Mouse (Mus musculus) embryonic fibroblast, embryonic 13.5 days (primary cell): ENCODE results near the gene Irf2bpl. TPM values are rescaled to one million over a fixed set of nuclear protein-coding genes. Genes with fewer than 3 reads are reported as not detected.

Source experiments
- H3K27ac ChIP-seq: 2 replicates; pipeline ENCODE4 v1.5.1; 2012; ENCODE audit warnings: low read length, control low read depth, inconsistent platforms; ENCODE audit not compliant: insufficient read depth
- H3K4me1 ChIP-seq: 2 replicates; pipeline ENCODE4 v1.6.1; 2011; ENCODE audit warnings: low read length; ENCODE audit not compliant: control insufficient read depth, insufficient read depth
- H3K4me3 ChIP-seq: 2 replicates; pipeline ENCODE4 v1.5.1; 2011; ENCODE audit warnings: mild to moderate bottlenecking, control low read depth, low read length; ENCODE audit not compliant: insufficient read depth
- CTCF ChIP-seq: IDR thresholded peaks from 2 replicates; pipeline ENCODE4 v1.5.1; 2011; ENCODE audit warnings: mild to moderate bottlenecking, control low read depth, low read length, moderate library complexity, borderline replicate concordance; ENCODE audit not compliant: insufficient read depth
- POLR2A ChIP-seq: IDR thresholded peaks from 2 replicates; pipeline ENCODE4 v1.6.1; 2011; ENCODE audit warnings: low read depth, mild to moderate bottlenecking, control low read depth, low read length, moderate library complexity
- polyA plus RNA-seq: library from polyadenylated mRNA; stranded (reverse); fragments of >200 nt; gene quantifications from 2 replicates; pipeline ENCODE4 v1.2.4, GENCODE M21; 2011; ENCODE audit warnings: low read depth; ENCODE audit not compliant: missing spikeins, insufficient read length

Irf2bpl gene
- polyA plus RNA-seq, 1 experiment, result 36.4 TPM

GRCm38 (mm10) chr12:86915617-86916016 is 31.0 kb upstream of the Irf2bpl start:
- H3K4me3 ChIP-seq, result no peak overlapping the region
- no peak for TF ChIP-seq POLR2A
- no peaks in the 10 kb centered on the region for H3K4me1 ChIP-seq
- no peak overlapping the region for H3K27ac ChIP-seq

- TF ChIP-seq CTCF, result no peak
- TF ChIP-seq POLR2A, result no peak
- H3K4me3 ChIP-seq, result no peak overlapping the region
- H3K4me1 ChIP-seq, result no peaks in the 10 kb centered on the region
- no peak overlapping the region for H3K27ac ChIP-seq
Observed at GRCm38 (mm10) chr12:86914756-86915155, 30.2 kb upstream of the Irf2bpl start.

DNA sequence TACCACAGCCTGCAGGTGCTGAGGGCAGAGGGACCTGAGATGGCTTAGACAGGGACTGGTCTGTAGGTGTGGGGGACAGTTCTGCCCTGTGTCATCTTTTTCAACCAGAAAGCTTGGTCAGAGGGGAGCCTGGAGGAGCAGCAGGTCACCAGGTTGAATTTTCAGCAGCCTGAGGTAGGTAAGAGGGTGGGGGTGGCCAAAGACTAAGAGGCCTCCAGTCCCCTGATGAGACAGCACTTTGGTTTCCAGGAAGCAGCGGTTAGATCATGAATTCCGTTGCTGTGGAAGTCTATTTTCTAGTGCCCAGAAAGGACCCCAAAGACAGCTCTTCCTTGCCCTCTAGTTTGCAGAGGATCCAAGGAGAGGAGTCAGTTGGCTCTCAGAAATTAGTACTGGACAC is 29.8 kb upstream of the Irf2bpl start:
- no peaks in the 10 kb centered on the region for H3K4me1 ChIP-seq
- H3K4me3 ChIP-seq, result no peak overlapping the region
- no peak for TF ChIP-seq POLR2A
- TF ChIP-seq CTCF, result no peak
- H3K27ac ChIP-seq, result no peak overlapping the region

- Histone ChIP-seq H3K27ac (no peak overlapping the region), H3K4me1 (no peaks in the 10 kb centered on the region), H3K4me3 (no peak overlapping the region)
- TF ChIP-seq CTCF (no peak), POLR2A (no peak)
Observed at GRCm38 (mm10) chr12:86912335-86913093, 27.9 kb upstream of the Irf2bpl start.

GRCm38 (mm10) chr12:86911482-86911931 is 26.9 kb upstream of the Irf2bpl start:
- TF ChIP-seq POLR2A (no peak), CTCF (no peak)
- H3K4me3 ChIP-seq, result no peak overlapping the region
- no peak overlapping the region for H3K27ac ChIP-seq
- H3K4me1 ChIP-seq, result no peaks in the 10 kb centered on the region

GRCm38 (mm10) chr12:86906395-86906794 is 21.8 kb upstream of the Irf2bpl start:
- no peaks in the 10 kb centered on the region for H3K4me1 ChIP-seq
- no peak for TF ChIP-seq POLR2A
- peak; percentile 83 for TF ChIP-seq CTCF
- H3K27ac ChIP-seq, result no peak overlapping the region
- H3K4me3 ChIP-seq, result no peak overlapping the region

DNA sequence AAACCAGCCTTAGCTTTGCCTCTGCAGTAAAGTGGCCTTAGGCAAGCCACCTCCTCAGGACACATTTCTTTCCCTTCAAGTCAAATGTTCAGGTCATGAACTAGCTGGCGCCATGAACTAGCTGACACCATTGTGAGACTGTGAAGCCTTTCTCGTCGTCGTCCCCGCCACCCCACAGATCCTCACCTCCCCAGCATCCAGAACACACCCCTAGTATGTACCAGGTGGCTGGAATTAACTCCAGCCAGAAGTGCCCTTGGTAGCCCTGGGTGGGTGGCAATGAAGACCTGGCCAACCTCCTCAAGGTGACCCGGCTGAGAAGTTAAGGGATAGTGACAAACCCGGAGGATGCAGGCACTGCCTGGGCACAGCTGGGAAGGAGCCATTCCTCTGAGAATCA is 21.3 kb upstream of the Irf2bpl start:
- no peaks in the 10 kb centered on the region for H3K4me1 ChIP-seq
- H3K4me3 ChIP-seq, result no peak overlapping the region
- TF ChIP-seq CTCF, result no peak
- no peak for TF ChIP-seq POLR2A
- no peak overlapping the region for H3K27ac ChIP-seq

- no peak overlapping the region for H3K27ac ChIP-seq
- H3K4me1 ChIP-seq, result peaks cover 2% of the 10 kb centered on the region
- H3K4me3 ChIP-seq, result no peak overlapping the region
- TF ChIP-seq POLR2A (no peak), CTCF (no peak)
Observed at GRCm38 (mm10) chr12:86905203-86905602, 20.6 kb upstream of the Irf2bpl start.

DNA sequence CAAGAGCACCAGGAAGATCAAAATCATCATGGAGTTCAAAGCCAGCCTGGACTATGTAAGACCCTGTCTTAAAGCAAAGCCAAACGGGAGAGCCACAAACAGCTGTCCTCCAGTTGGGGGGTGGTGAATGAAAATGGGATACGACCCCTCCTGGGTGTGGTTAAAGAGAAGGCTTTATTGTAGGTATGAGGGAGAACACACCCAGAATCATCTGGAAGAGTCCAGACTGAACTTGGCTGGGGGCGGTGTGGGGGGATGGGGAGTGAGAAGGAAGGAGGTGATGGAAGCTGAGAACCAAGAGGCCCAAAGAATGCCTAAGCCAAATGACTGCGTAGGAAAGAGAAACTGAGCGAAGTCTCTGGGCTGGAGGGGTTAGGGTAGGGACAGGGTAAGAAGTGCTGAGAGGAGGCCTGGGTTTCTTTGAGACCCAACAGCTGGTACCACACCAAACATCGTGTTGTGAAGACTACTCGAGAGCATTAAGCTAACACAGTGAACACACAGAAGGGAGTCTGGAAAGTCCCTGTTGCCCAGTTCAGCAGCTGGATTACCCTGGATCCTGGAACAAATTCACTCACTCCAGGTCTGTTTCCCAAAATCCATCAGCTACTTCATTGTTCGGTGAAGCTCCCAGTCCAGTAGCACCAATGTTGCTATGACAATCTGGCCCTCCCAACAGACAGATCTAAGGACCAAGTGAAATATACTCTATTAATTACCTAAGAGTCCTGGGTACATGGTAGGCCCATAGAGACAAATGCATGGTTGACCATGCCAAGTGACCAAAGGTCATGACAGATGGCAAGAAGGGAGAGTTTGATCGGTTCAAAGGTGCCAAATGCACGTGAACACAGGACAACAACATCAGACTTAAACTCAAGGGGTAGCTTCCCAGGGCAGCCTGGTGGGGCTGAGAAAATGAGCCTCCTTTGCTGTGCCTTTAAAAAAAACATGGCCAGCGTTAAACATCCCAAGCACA is 19.5 kb upstream of the Irf2bpl start:
- Histone ChIP-seq H3K4me3 (no peak overlapping the region), H3K4me1 (peaks cover 5% of the 10 kb centered on the region), H3K27ac (no peak overlapping the region)
- TF ChIP-seq POLR2A, result no peak
- TF ChIP-seq CTCF, result no peak
